Mouse (Mus musculus) cerebral cortex, adult 2 months (tissue): ENCODE results near the gene Thsd4.

ENCODE experiments used
- WGBS: fragments of 180-500 bp; shearing (Covaris S2); methylation state at CpG from one replicate; pipeline ENCODE4 v1.1.7; 2018; 5-methylcytosine and 5-hydroxymethylcytosine counted together

Gene Thsd4

DNA sequence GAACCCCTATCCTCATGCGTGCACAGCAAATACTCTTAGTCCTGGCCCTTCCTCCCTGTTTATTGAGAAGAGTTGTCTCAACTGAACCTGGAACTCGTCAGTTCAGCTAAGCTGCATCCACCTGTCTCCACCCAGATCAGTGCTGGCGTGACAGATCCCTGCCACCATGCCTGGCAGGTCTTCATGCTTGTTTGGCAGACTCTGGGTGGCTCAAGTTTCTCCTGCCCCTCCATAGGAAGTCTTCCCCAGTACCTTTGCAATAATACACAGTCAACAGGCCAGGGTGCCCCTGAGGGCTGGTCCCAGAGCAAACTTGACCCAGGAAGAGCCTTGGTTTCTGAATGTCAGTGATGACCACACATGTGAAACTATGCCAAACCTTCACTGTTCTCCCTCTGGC, 576.6 kb downstream of the Thsd4 start:
- WGBS, result 95% methylated on average over 3 of the region's 3 CpGs

DNA sequence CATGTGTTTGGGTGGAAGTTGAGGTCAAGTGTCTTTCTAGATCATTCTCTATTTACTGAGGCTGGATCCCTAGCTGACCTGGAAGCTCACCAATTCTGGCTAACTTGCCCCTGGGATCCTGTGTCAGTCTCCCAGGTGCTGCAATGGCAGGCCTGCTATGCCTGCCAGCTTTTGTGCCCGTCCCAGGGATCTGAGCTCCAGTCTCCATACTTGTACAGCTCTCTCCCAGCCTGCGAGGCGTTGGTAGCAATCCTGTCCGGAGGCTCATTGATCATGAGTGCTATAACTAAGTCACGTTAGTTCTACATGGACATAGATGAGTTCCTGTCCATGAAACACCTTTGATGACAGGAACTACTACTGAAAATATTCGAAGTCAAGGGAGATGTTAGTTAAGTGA, 578.0 kb downstream of the Thsd4 start:
- 93% methylated on average over 6 of the region's 6 CpGs for WGBS

DNA sequence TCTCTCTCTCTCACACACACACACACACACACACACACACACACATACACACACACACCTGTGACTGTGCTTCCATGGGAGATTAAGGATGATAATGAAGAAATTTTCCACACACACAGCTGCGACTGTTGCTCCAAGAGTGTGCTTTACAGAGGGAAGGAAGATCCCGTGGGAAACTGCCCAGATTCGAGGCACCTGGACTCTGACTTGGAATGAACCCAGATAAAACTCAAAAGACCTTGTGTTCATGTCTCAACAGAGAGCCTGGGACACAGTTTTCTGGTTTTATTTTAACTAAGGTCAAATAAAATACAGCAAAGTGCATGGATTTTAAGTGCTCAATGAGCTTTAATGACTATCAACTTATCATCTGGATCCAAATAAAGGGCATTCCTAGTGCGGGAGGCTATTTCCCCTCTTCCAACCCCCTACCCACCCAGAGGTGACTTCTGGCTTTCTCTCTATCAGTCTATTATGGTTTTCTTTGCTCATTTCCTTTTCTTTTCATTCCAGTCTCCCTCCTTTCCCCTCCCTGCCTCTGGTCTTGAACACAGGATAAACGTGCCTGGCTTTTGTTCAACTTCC, 579.3 kb downstream of the Thsd4 start:
- WGBS, result 55% methylated on average over 5 of the region's 5 CpGs

DNA sequence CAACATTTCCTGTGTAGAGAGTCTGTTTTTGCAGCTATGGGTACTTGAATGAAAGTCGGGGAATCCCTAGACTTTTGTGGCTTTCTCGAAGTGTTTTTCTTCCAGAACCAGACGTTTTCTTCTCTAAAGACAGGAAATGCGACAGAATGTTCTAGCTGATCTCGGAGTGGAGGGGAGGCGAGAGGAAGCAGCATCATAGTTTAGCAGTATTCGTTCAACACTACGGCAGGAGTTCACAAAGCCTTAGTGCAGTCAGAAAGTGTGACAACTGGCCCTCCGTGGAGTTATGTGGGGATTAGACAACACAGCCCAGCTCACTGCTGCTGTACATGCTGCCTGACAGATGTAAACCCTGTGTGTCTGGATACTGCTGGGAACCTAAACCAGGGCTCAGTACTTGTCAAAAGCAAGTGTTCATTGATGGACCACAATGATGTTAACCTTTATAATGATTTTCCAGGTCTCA, 579.9 kb downstream of the Thsd4 start:
- 56% methylated on average over 9 of the region's 9 CpGs for WGBS

DNA sequence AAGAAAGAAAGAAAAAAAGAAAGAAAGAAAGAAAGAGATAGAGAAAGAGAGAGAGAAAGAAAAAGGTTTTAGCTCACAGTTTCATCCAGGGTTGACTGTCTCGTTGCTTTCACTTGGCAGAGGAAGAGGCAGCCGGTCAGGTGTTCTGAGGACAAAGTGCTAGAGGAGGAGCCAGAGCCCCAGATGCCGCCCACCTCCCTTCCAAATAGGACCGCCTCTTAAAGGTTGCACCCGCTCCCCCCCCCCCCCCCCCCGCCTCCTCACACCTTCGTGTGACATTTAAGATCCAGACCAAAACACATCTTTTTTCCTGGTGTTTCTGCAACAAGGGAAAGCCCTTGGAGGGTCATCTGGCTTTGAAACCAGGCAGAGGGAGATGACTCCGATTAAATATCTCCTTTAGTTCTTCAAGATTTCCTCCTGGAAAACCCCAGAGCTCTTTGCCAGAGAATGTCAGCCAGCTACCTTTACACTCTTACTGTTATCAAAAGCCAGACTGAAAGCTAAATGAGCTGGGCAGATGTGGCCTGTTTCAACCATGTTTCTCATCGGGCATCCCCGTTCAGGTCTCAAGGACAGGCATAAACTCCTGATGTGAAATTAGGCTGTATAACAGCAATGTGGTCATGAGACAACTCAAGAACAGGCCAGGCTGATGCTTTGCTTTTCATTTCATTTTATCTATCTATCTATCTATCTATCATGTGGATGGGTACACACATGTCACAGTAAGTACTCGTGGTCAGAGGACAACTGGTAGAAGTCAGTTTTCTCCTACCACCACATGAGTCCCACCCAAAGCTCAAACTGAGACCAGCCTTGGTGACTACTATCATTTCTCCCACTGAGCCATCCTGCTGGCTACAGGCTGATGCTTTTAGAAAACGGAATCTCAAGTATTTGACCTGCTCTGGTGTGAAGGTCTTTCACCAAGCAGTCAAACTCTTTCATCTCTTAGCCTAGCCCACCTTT, 580.6 kb downstream of the Thsd4 start:
- WGBS, result 79% methylated on average over 12 of the region's 12 CpGs

DNA sequence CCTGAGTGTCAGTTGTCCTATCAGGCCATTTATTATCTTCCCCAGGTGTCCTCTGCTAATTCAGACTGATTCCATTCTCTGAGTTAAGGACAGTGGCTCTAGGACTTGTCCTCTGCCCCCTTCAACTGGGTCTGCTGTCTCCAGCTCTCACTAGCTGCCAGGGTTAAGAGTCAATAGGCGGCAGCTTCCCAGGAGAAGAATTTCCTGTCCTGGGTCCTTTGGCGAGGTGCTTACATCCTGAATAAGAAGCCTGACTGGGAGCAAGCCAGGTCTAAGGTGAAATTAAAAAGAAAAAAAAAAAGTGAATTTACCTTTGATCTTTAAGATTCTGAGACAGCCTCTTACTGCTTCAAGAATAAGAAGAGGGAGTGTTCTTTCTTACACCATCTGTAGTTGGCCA, 582.2 kb downstream of the Thsd4 start:
- 81% methylated on average over 2 of the region's 2 CpGs for WGBS

DNA sequence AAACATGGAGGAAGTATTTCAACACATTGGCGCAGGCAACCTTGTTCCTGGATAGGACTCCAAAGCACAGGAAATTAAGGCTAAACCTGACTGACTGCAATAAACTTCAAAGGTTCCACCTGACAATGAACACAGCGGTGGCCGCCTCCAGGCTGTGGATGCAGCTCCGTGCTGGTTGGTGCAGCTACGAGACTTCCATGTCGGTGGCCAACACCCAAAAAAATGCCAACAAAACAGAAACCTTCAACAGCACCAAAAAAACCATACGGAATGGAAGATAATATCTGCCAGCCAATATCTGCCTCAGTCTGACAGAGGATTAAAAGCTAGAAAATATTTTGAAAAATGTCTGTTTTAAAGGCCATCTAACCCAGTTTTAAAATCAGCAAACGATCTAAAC, 583.3 kb downstream of the Thsd4 start:
- WGBS, result 81% methylated on average over 8 of the region's 8 CpGs

DNA sequence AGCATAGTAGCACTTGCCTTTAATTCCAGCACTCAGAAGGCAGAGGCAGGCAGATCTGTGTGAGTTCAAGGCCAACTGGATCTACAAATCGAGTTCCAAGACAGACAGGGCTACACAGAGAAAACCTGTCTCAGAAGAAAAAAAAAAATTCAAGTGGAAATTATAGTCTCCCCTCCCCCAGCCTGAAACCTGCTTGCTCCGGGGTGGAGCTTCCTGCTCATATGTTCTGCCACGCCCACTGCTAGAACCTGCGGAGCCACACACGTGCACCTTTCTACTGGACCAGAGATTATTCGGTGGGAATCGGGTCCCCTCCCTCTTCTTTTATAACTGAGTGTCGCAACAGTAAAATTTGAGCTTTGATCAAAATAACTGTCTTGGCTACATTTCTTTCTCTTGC, 586.0 kb downstream of the Thsd4 start:
- WGBS, result 78% methylated on average over 8 of the region's 8 CpGs

DNA sequence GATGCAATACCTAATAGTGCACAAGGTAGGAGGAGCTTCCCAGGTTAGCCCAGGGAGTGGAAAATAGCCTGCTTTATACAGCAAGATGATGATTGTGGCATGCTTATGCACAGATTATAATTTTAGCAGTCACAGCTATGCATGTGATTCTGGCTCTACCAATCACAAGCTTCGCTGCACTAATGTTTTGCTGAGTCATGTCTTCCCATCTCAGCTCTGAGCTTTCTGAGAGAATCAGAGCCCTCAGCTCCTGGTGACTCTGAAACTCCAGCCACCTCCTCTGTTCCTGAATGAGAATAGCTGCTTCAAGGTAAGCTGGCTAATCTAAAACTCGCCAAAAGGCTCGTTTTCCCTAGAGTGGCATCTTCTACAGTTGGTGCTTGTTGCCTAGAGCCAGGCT, 591.6 kb downstream of the Thsd4 start:
- 61% methylated on average over 3 of the region's 3 CpGs for WGBS
